Mouse (Mus musculus): ENCODE results near the gene Ufsp1. TPM values are rescaled to one million over a fixed set of nuclear protein-coding genes. Genes with fewer than 3 reads are reported as not detected.

The Ufsp1 gene
- polyA plus RNA-seq, 1 experiment from 2014 or later = 9.8 TPM

Small RNA genes lying within 50 kb of the gene (microRNA-seq; reads per million reads assigned to microRNA genes)
- gene Mir7036 = 0.79 reads per million
- not detected for gene Mir8116

Other genes with a start within 250 kb of the Ufsp1 start
- gene Ap1s1, start 248.5 kb upstream of the Ufsp1 start, polyA plus RNA-seq (2014; fragmentation: Nextera tagmentation; extraction: Ambion mirVana) = 242 and 250 TPM in 2 replicates
- gene Serpine1, start 222.4 kb upstream of the Ufsp1 start, polyA plus RNA-seq (2014; fragmentation: Nextera tagmentation; extraction: Ambion mirVana) = 0.14 and 0.28 TPM in 2 replicates
- 3.2 and 4.8 TPM in 2 replicates for gene Trim56, start 178.4 kb upstream of the Ufsp1 start, polyA plus RNA-seq (2014; fragmentation: Nextera tagmentation; extraction: Ambion mirVana)
- not detected in 2 replicates for gene Muc3, start 145.3 kb upstream of the Ufsp1 start, polyA plus RNA-seq (2014; fragmentation: Nextera tagmentation; extraction: Ambion mirVana)
- gene Muc3a, start 82.2 kb upstream of the Ufsp1 start, polyA plus RNA-seq (2014; fragmentation: Nextera tagmentation; extraction: Ambion mirVana) = 0.11 TPM in 1 of 2 replicates, not detected in the other
- gene Ache, start 7.1 kb upstream of the Ufsp1 start, polyA plus RNA-seq (2014; fragmentation: Nextera tagmentation; extraction: Ambion mirVana) = 6.9 and 10.9 TPM in 2 replicates
- 78.9 and 95.2 TPM in 2 replicates for gene Srrt, start 13.0 kb downstream of the Ufsp1 start, polyA plus RNA-seq (2014; fragmentation: Nextera tagmentation; extraction: Ambion mirVana)
- 18.2 and 18.4 TPM in 2 replicates for gene Trip6, start 19.8 kb downstream of the Ufsp1 start, polyA plus RNA-seq (2014; fragmentation: Nextera tagmentation; extraction: Ambion mirVana)
- 6.2 and 9.9 TPM in 2 replicates for gene Slc12a9, start 39.0 kb downstream of the Ufsp1 start, polyA plus RNA-seq (2014; fragmentation: Nextera tagmentation; extraction: Ambion mirVana)
- gene Ephb4, start 55.5 kb downstream of the Ufsp1 start, polyA plus RNA-seq (2014; fragmentation: Nextera tagmentation; extraction: Ambion mirVana) = 6.2 and 8.0 TPM in 2 replicates
- gene Zan, start 182.4 kb downstream of the Ufsp1 start, polyA plus RNA-seq (2014; fragmentation: Nextera tagmentation; extraction: Ambion mirVana) = 0.04 and 0.05 TPM in 2 replicates
- 81.2 and 98.0 TPM in 2 replicates for gene Pop7, start 207.9 kb downstream of the Ufsp1 start, polyA plus RNA-seq (2014; fragmentation: Nextera tagmentation; extraction: Ambion mirVana)
- 11.5 and 13.0 TPM in 2 replicates for gene Gigyf1, start 223.9 kb downstream of the Ufsp1 start, polyA plus RNA-seq (2014; fragmentation: Nextera tagmentation; extraction: Ambion mirVana)
- gene Epo, start 238.6 kb downstream of the Ufsp1 start, polyA plus RNA-seq (2014; fragmentation: Nextera tagmentation; extraction: Ambion mirVana) = not detected in 2 replicates
- 598 and 644 TPM in 2 replicates for gene Gnb2, start 238.9 kb downstream of the Ufsp1 start, polyA plus RNA-seq (2014; fragmentation: Nextera tagmentation; extraction: Ambion mirVana)

Data from forebrain, embryonic 14.5 days (tissue).